Mouse (Mus musculus): ENCODE measurements around the gene Lsm12.

GRCm38 (mm10) chr11:102219994-102220346 is 34.9 kb upstream of the Lsm12 start:
- TF ChIP-seq CTCF (conservative IDR thresholded peaks at IDR 0.05; ENCODE audit: insufficient read depth, insufficient read length, low read depth, low read length), result no peak
- no peak for TF ChIP-seq POLR2A (IDR thresholded peaks at IDR 0.05; ENCODE audit: low read depth, low read length)
